Mouse (Mus musculus) liver, embryonic 13.5 days (tissue): ENCODE results near the gene Hmgcl. TPM values are rescaled to one million over a fixed set of nuclear protein-coding genes. Genes with fewer than 3 reads are reported as not detected.

Source experiments
- polyA plus RNA-seq: library from polyadenylated mRNA; unstranded; fragments of >200 nt; fragmentation: Nextera tagmentation; extraction: Ambion mirVana; gene quantifications from 2 replicates; pipeline ENCODE4 v1.2.1, GENCODE M21; 2015

Hmgcl gene
- polyA plus RNA-seq, 1 experiment from 2014 or later = 71.9 TPM

Other genes starting within 250 kb of the Hmgcl start
- gene Il22ra1, start 218.3 kb upstream of the Hmgcl start, polyA plus RNA-seq = 0.23 and 0.32 TPM in 2 replicates
- 0.08 and 0.20 TPM in 2 replicates for gene Myom3, start 186.7 kb upstream of the Hmgcl start, polyA plus RNA-seq
- gene Srsf10, start 90.7 kb upstream of the Hmgcl start, polyA plus RNA-seq = 119 and 147 TPM in 2 replicates
- gene Pnrc2, start 72.6 kb upstream of the Hmgcl start, polyA plus RNA-seq = 88.0 and 109 TPM in 2 replicates
- gene Cnr2, start 51.1 kb upstream of the Hmgcl start, polyA plus RNA-seq = 2.5 and 3.0 TPM in 2 replicates
- gene Fuca1, start 25.7 kb upstream of the Hmgcl start, polyA plus RNA-seq = 18.1 and 21.4 TPM in 2 replicates
- 35.6 and 35.7 TPM in 2 replicates for gene Gale, start 17.3 kb downstream of the Hmgcl start, polyA plus RNA-seq
- gene Lypla2, start 26.2 kb downstream of the Hmgcl start, polyA plus RNA-seq = 48.9 and 49.7 TPM in 2 replicates
- gene Pithd1, start 40.8 kb downstream of the Hmgcl start, polyA plus RNA-seq = 99.8 and 111 TPM in 2 replicates
- 27.7 and 35.1 TPM in 2 replicates for gene Eloa, start 75.3 kb downstream of the Hmgcl start, polyA plus RNA-seq
- 341 and 377 TPM in 2 replicates for gene Rpl11, start 107.0 kb downstream of the Hmgcl start, polyA plus RNA-seq
- 48.1 and 51.3 TPM in 2 replicates for gene Id3, start 197.0 kb downstream of the Hmgcl start, polyA plus RNA-seq
- 64.7 and 72.1 TPM in 2 replicates for gene E2f2, start 225.9 kb downstream of the Hmgcl start, polyA plus RNA-seq